Mouse (Mus musculus): ENCODE measurements around the gene Ifi207. TPM values are rescaled to one million over a fixed set of nuclear protein-coding genes. Genes with fewer than 3 reads are reported as not detected.
"Not testable (repeated sequence)": the region's sequence is repeated elsewhere in the genome, so short reads cannot be mapped to it uniquely, and the experiment has no call there.

Ifi207 gene
- 0.27 and 0.54 TPM in 2 replicates for polyA plus RNA-seq (2014; fragmentation: Nextera tagmentation; extraction: Ambion mirVana)

- Histone ChIP-seq H3K36me3 (ENCODE audit: control insufficient read depth, insufficient read depth, low read length) (no peaks in the 10 kb centered on the region), H3K4me1 (ENCODE audit: control insufficient read depth, insufficient read depth, low read length) (no peaks in the 10 kb centered on the region), H3K9me3 (replicated peaks; ENCODE audit: control insufficient read depth, low read length) (no peaks in the 10 kb centered on the region), H3K4me3 (ENCODE audit: low read depth, low read length) (no peak within 1 kb of the TSS), H3K27ac (ENCODE audit: low read depth, low read length) (no peak within 1 kb of the TSS), H3K27me3 (replicated peaks; ENCODE audit: control insufficient read depth, insufficient read depth, low read length) (no peaks in the 10 kb centered on the region), H3K9ac (ENCODE audit: low read length) (no peak within 1 kb of the TSS), H3K4me2 (ENCODE audit: low read length) (no peak within 1 kb of the TSS)
- ATAC-seq (no peak), DNase-seq (ENCODE audit: low spot score) (no peak)
- WGBS = 80% methylated on average over 4 of the region's 4 CpGs
Measured at GRCm38 (mm10) chr1:173741656-173742055, at the start of gene Ifi207. Gene Ifi207 (minus strand): TSS chr1:173741747.

- not testable (repeated sequence) for H3K9me3 ChIP-seq (replicated peaks; ENCODE audit: control insufficient read depth, low read length); DNase-seq (ENCODE audit: low spot score); H3K9ac ChIP-seq (ENCODE audit: low read length); H3K27me3 ChIP-seq (replicated peaks; ENCODE audit: control insufficient read depth, insufficient read depth, low read length); H3K36me3 ChIP-seq (ENCODE audit: control insufficient read depth, insufficient read depth, low read length); H3K27ac ChIP-seq (ENCODE audit: low read depth, low read length); ATAC-seq; H3K4me2 ChIP-seq (ENCODE audit: low read length); H3K4me3 ChIP-seq (ENCODE audit: low read depth, low read length); H3K4me1 ChIP-seq (ENCODE audit: control insufficient read depth, insufficient read depth, low read length)
- WGBS = 69% methylated on average over 2 of the region's 3 CpGs
Measured at GRCm38 (mm10) chr1:173773457-173773856, 31.9 kb upstream of the Ifi207 start.

- H3K9me3 ChIP-seq (replicated peaks; ENCODE audit: control insufficient read depth, low read length); H3K4me3 ChIP-seq (ENCODE audit: low read depth, low read length); H3K27me3 ChIP-seq (replicated peaks; ENCODE audit: control insufficient read depth, insufficient read depth, low read length); H3K4me1 ChIP-seq (ENCODE audit: control insufficient read depth, insufficient read depth, low read length); ATAC-seq; H3K36me3 ChIP-seq (ENCODE audit: control insufficient read depth, insufficient read depth, low read length); H3K27ac ChIP-seq (ENCODE audit: low read depth, low read length); H3K4me2 ChIP-seq (ENCODE audit: low read length); H3K9ac ChIP-seq (ENCODE audit: low read length); DNase-seq (ENCODE audit: low spot score): not testable (repeated sequence)
- 87% methylated on average over 5 of the region's 5 CpGs for WGBS
Measured at GRCm38 (mm10) chr1:173766848-173767617, 25.5 kb upstream of the Ifi207 start, which contains the start of gene Ifi204. Gene Ifi204 (minus strand): TSS chr1:173766943.

- not testable (repeated sequence) for H3K4me2 ChIP-seq (ENCODE audit: low read length); H3K27ac ChIP-seq (ENCODE audit: low read depth, low read length); H3K36me3 ChIP-seq (ENCODE audit: control insufficient read depth, insufficient read depth, low read length); H3K4me1 ChIP-seq (ENCODE audit: control insufficient read depth, insufficient read depth, low read length); DNase-seq (ENCODE audit: low spot score); H3K27me3 ChIP-seq (replicated peaks; ENCODE audit: control insufficient read depth, insufficient read depth, low read length); ATAC-seq; H3K9ac ChIP-seq (ENCODE audit: low read length); H3K9me3 ChIP-seq (replicated peaks; ENCODE audit: control insufficient read depth, low read length); H3K4me3 ChIP-seq (ENCODE audit: low read depth, low read length)
- WGBS = 91% methylated on average over 5 of the region's 5 CpGs
Measured at GRCm38 (mm10) chr1:173760032-173760431, 18.5 kb upstream of the Ifi207 start.

GRCm38 (mm10) chr1:173742262-173742661 lies 715 bp upstream of the Ifi207 start:
- H3K27ac ChIP-seq (ENCODE audit: low read depth, low read length) = no peak overlapping the region
- H3K36me3 ChIP-seq (ENCODE audit: control insufficient read depth, insufficient read depth, low read length) = no peaks in the 10 kb centered on the region
- DNase-seq (ENCODE audit: low spot score) = no peak
- no peaks in the 10 kb centered on the region for H3K4me1 ChIP-seq (ENCODE audit: control insufficient read depth, insufficient read depth, low read length)
- no peak overlapping the region for H3K4me2 ChIP-seq (ENCODE audit: low read length)
- H3K9me3 ChIP-seq (replicated peaks; ENCODE audit: control insufficient read depth, low read length) = no peaks in the 10 kb centered on the region
- ATAC-seq = no peak
- no peaks in the 10 kb centered on the region for H3K27me3 ChIP-seq (replicated peaks; ENCODE audit: control insufficient read depth, insufficient read depth, low read length)
- H3K9ac ChIP-seq (ENCODE audit: low read length) = no peak overlapping the region
- no peak overlapping the region for H3K4me3 ChIP-seq (ENCODE audit: low read depth, low read length)
- WGBS = 76% methylated on average over 1 of the region's 1 CpGs

GRCm38 (mm10) chr1:173740537-173740936 lies 1.0 kb downstream of the Ifi207 start:
- H3K36me3 ChIP-seq (ENCODE audit: control insufficient read depth, insufficient read depth, low read length) = no peaks in the 10 kb centered on the region
- no peak overlapping the region for H3K4me3 ChIP-seq (ENCODE audit: low read depth, low read length)
- H3K4me2 ChIP-seq (ENCODE audit: low read length) = no peak overlapping the region
- H3K9me3 ChIP-seq (replicated peaks; ENCODE audit: control insufficient read depth, low read length) = no peaks in the 10 kb centered on the region
- no peak for DNase-seq (ENCODE audit: low spot score)
- H3K27ac ChIP-seq (ENCODE audit: low read depth, low read length) = no peak overlapping the region
- H3K4me1 ChIP-seq (ENCODE audit: control insufficient read depth, insufficient read depth, low read length) = no peaks in the 10 kb centered on the region
- no peaks in the 10 kb centered on the region for H3K27me3 ChIP-seq (replicated peaks; ENCODE audit: control insufficient read depth, insufficient read depth, low read length)
- no peak for ATAC-seq
- no peak overlapping the region for H3K9ac ChIP-seq (ENCODE audit: low read length)

- H3K4me2 ChIP-seq (ENCODE audit: low read length) = no peak overlapping the region
- no peaks in the 10 kb centered on the region for H3K36me3 ChIP-seq (ENCODE audit: control insufficient read depth, insufficient read depth, low read length)
- no peaks in the 10 kb centered on the region for H3K9me3 ChIP-seq (replicated peaks; ENCODE audit: control insufficient read depth, low read length)
- H3K4me1 ChIP-seq (ENCODE audit: control insufficient read depth, insufficient read depth, low read length) = no peaks in the 10 kb centered on the region
- DNase-seq (ENCODE audit: low spot score) (no peak), ATAC-seq (no peak)
- no peak overlapping the region for H3K27ac ChIP-seq (ENCODE audit: low read depth, low read length)
- no peaks in the 10 kb centered on the region for H3K27me3 ChIP-seq (replicated peaks; ENCODE audit: control insufficient read depth, insufficient read depth, low read length)
- whole genome bisulfite sequencing = 81% methylated on average over 2 of the region's 2 CpGs
- H3K4me3 ChIP-seq (ENCODE audit: low read depth, low read length) = no peak overlapping the region
- H3K9ac ChIP-seq (ENCODE audit: low read length) = no peak overlapping the region
Measured at GRCm38 (mm10) chr1:173736986-173737385, 4.6 kb downstream of the Ifi207 start.

- not testable (repeated sequence) for H3K27me3 ChIP-seq (replicated peaks; ENCODE audit: control insufficient read depth, insufficient read depth, low read length); H3K36me3 ChIP-seq (ENCODE audit: control insufficient read depth, insufficient read depth, low read length); H3K27ac ChIP-seq (ENCODE audit: low read depth, low read length); H3K4me3 ChIP-seq (ENCODE audit: low read depth, low read length); H3K9ac ChIP-seq (ENCODE audit: low read length); H3K4me1 ChIP-seq (ENCODE audit: control insufficient read depth, insufficient read depth, low read length); DNase-seq (ENCODE audit: low spot score); H3K9me3 ChIP-seq (replicated peaks; ENCODE audit: control insufficient read depth, low read length); H3K4me2 ChIP-seq (ENCODE audit: low read length); ATAC-seq
- 91% methylated on average over 4 of the region's 4 CpGs for WGBS
Measured at GRCm38 (mm10) chr1:173735015-173735414, 6.5 kb downstream of the Ifi207 start.

GRCm38 (mm10) chr1:173733219-173733618 lies 8.3 kb downstream of the Ifi207 start:
- ATAC-seq (no peak), DNase-seq (ENCODE audit: low spot score) (no peak)
- Histone ChIP-seq H3K9ac (ENCODE audit: low read length) (no peak overlapping the region), H3K4me3 (ENCODE audit: low read depth, low read length) (no peak overlapping the region), H3K27ac (ENCODE audit: low read depth, low read length) (no peak overlapping the region), H3K9me3 (replicated peaks; ENCODE audit: control insufficient read depth, low read length) (no peaks in the 10 kb centered on the region), H3K4me1 (ENCODE audit: control insufficient read depth, insufficient read depth, low read length) (no peaks in the 10 kb centered on the region), H3K4me2 (ENCODE audit: low read length) (no peak overlapping the region), H3K27me3 (replicated peaks; ENCODE audit: control insufficient read depth, insufficient read depth, low read length) (no peaks in the 10 kb centered on the region), H3K36me3 (ENCODE audit: control insufficient read depth, insufficient read depth, low read length) (no peaks in the 10 kb centered on the region)
- 49% methylated on average over 7 of the region's 7 CpGs for WGBS
